Mouse (Mus musculus): ENCODE data around the gene Wdr75.

The Wdr75 gene

DNA sequence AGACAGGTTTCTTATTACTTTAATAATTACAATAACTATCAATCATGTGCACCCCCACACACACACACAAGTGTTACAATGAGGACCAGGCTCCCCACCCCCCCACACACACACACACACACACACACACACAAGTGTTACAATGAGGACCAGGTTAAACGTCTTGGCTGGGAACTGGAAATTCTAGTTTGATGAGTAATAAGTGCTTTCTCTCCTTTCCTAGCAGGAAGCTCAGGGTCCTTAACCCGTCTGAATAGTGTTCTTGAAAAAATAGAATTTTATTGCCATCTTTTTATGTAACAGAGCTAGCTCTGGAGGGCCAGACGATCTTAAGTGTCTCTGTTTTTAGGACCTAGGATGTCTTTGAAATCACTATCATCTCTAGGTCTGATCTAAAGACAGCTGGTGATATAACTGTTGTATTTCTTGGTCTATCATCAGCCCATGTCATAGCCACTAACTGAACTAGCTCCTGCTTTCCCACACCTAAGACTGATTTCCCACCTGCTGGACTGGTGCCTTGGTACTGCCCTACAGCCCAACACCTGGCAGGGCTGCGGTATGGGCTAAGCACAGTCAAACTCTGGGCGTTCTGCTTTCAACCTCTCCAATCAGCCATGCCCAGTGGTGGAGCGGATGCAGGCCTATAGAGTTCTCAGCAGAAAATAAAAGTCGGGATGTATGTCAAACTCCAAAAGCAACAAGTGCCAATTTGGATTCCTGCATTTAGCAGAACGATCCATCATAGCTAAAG is 35.7 kb downstream of the Wdr75 start:
- in situ Hi-C loops (cut with MboI, MseI) = loop anchor here (25.0 kb wide), 2 partner anchors 582 to 1107 kb away; no protein-coding TSS in a partner anchor

DNA sequence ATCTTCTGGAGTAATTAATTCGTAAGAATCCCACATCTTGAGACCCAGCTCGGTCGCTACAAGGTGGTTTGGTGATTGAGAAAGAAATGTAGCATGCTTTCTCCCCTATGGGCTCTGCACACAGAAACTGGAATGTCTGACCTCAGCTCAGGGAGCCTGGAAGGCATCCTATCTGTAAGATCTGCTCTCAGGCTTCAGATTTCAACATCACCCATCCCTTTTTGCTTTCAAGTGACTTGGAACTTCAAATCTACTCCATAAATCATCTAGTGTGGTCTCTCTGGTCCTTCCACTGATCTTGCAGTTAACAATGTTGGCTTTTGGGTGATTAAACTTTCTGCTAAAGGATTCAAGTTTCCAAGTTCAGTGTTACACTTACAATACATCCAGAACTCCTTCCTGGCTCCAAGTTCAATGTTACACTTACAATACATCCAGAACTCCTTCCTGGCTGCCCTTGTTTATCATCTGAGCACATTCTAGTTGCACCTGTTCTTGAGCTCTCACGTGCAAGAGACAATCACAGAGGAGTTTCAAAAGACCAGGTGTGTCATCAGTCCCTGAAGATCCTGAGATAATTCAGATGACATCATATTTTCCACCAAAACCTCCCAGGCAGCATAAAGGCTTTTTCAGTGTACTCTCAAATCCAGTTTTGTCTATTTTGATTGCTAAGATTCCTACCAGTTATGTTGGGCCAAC is 40.5 kb downstream of the Wdr75 start:
- in situ Hi-C loops (cut with MboI, MseI) = loop anchor here (25.0 kb wide), 2 partner anchors 577 to 1102 kb away; no protein-coding TSS in a partner anchor

DNA sequence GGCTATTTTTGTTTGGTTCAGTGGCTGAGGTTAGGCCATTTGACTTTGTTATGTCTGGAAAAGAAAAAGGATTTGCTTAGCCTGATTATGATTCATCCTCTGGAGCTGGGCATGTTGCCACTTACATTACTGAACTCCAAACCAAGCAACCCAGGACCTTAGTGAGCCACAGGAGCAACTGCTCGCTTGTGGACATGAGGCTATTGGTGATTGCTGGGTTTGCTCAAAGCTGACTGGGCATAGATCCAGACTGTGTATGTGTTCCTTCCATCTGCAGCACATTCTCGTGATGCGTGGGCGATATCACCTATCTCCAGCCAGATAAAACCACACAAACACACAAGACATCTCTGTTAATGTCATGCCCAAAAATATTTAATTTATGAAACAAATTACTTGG is 42.8 kb downstream of the Wdr75 start:
- in situ Hi-C loops (cut with MboI, MseI) = loop anchor here (25.0 kb wide), 2 partner anchors 575 to 1100 kb away; no protein-coding TSS in a partner anchor

DNA sequence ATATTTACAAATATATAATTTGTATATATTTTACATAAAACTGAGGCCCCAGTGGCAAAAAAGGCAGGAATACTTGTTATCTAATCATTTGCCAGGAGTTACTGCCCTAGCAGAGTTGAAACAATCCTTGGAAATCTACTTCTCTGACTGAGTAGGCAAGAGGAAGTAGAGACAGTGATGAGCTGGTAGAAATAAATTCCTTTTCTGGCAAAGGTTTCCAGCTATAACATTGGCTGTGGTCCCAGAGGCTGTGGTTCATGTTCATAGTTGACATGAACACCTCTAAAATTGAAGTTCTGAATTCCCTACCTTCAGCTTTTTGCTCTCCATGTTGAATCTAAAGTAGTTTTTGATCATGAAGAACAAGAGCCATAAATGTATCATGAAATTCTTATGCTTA is 43.3 kb downstream of the Wdr75 start:
- in situ Hi-C loops (cut with MboI, MseI) = loop anchor here (25.0 kb wide), 2 partner anchors 574 to 1099 kb away; no protein-coding TSS in a partner anchor

DNA sequence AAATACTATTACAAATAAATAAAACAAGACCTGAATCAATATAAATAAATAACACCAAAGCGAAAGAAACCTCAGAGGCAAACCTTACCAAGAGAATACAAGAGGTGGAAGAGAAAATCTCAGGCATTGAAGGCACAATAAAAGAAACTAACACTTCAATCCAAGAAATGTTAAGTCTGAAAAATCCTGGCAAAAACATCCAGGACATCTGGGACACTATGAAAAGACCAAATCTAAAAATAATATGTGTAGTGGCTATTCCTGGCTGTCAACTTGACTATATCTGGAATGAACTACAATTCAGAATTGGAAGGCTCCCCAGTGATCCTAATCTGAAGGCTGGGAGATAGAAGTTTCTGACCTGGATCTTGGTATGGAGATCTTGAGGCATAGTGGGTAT is 50.5 kb downstream of the Wdr75 start:
- in situ Hi-C loops (cut with MboI, MseI) = loop anchor here (25.0 kb wide), 2 partner anchors 567 to 1092 kb away; no protein-coding TSS in a partner anchor

DNA sequence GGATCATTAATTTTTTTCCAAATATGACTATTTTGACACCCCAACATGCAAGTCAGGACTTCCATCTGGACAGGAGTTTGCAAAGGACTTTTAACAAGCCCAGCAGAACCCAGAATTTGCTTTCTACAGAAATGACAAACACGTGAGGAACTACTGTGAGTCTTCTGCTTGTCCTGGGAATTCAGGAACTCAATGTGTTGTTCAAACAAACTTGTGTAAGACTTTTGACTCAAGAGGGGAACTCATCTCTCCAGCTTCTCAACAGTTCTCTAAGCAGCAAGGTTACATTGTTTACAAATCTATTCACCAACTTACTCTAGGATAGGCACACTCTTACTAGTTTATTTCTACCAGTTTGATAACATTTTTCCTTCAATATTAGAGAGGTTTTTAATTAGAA is 63.1 kb downstream of the Wdr75 start:
- in situ Hi-C loops (cut with MboI, MseI) = no loop called here

DNA sequence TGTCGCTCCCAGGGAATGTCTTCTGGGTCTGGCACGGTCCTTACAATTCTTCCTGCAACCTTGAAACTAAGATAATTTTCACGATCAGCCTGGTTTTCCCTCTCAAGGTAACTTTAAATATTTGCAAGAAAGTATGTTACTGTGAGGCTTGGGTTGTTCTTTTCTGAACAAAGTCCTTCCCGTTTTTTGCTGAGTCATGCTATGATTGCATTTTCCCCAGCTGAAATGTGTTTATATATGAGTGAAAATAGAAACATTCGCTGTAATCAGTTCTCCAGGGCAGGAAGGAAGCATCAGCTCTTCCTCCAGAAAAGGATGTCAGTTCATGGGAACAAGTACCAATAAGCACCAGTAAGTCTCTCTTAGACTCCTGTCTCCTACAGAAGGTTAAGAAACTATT is 65.4 kb downstream of the Wdr75 start:
- in situ Hi-C loops (cut with MboI, MseI) = no loop called here

DNA sequence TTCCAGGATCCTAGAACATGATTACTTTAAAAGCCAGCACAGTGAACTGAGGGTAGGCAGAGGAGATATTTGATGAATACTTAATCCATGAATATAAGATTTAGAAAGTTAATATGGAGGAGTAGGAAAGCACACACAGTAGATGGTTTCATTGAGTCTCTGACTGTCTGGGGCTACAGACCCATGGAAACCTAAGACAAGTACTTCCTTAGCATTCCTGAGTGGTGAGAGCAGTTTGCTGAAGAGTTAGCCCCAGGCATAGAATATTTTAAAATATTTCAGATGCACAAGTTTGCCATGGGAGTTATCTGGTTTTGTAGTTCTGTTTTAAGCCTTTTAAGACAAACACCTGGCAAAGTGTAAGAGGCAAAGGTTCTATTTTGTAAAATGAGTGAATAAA is 66.2 kb downstream of the Wdr75 start:
- in situ Hi-C loops (cut with MboI, MseI) = no loop called here

DNA sequence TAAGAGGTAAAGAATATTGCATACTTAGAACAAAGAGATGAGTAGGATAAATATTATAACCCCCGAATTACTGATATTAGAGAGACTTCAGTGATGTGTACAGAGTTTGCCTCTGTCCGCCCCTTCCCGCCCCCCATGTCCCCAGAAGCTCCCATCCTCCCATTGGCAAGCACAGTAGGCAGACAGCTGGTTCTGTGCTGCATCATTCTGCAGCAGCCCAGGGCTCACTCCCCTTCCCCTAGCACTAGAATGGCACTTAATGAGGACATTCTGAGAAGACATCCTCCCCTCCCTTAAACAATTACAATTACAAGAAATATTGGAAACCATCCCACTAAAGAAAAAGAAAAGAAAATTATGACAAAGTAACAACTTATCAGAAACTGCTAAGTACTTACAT is 68.7 kb downstream of the Wdr75 start:
- in situ Hi-C loops (cut with MboI, MseI) = no loop called here

DNA sequence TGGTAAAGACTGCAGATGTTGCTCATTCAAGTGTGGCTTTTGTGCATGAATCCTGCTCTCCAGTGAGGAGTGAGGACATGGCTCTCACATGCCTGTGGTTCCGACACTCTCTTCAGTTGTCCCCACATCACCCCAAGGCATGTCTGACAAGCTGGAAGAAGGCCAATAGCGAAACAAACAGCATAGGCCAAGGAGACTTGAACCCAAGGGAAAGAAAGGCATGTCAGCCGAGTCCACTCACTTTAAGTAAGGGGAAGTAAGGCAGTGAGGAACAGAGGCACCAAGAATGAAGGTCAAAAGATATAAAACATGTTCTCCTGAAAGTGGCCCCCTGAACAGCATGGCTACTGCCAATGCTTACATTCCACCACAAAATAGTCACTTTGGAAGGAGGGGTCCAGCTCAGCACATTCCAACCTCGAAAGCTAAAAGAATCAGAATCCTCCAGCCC is 69.6 kb downstream of the Wdr75 start:
- in situ Hi-C loops (cut with MboI, MseI) = no loop called here

DNA sequence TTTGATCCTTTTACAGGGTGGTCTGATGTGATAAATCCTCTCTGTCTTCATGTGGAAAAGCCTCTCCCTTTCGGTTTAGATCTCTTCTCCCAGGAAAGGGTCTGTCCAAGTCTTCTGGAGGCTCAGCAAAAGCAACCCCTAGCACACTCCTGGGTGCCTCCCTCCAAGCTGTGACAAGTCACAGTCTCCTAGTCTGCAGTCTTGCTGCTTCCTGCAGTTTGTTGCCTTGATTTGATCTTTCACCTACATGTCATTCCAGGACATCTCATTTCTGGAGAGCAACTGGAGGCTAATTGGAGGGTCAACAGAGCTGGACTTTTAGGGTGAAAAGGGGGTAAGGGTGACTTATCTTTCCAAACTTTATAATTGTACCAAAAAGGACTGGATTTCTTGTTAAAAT is 70.3 kb downstream of the Wdr75 start:
- in situ Hi-C loops (cut with MboI, MseI) = no loop called here

DNA sequence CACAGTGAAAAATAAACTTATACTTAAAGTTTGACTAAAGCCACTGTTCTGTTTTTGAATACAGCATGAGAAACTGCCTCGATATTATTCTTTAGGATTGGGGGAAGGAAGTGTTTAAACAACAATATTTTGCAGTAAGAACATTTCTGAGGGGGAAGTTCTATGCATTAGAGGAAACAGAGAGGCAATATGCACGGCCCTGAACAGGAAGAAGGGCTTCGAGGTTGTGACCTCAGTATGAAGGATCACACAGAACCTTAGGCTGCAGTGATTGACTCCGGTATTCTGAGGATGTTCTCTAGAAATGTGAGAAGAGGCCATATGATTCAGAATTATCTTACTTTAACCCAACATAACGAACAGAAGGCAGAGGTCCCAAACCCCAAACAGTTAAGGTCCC is 70.8 kb downstream of the Wdr75 start:
- in situ Hi-C loops (cut with MboI, MseI) = no loop called here

DNA sequence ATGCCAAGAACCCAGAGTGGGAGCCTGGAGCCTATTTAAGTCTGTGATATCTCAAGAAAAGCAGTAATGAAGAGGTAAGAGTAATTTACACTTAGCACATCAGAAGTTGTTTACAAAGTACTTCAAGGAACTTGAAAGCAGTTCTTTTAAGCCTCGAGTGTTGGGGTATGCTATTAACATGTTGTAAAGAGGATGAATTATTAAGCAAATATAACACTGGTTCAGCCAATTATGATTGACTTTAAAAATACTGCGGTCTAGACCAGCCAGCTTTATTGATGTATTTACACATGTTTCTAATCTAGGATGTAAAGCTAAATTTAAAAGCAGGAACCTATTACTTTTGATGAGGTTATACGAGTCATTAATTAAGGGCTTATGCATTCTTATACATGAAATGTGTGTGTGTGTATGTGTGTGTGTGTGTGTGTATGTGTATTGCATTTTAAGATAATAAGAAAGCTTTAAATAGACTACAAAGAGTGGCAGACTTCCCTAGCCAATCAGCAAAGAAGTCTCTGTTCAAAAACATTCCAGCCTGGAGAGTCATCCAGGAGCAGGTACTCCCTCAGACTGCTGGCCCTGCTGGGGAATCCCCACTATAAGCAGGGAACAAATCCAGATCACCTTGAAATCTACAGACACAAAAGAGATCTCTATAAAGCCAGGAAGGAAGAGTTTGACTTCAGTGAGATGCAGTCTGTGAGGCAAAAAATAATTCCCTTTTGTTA is 71.5 kb downstream of the Wdr75 start:
- in situ Hi-C loops (cut with MboI, MseI) = no loop called here

DNA sequence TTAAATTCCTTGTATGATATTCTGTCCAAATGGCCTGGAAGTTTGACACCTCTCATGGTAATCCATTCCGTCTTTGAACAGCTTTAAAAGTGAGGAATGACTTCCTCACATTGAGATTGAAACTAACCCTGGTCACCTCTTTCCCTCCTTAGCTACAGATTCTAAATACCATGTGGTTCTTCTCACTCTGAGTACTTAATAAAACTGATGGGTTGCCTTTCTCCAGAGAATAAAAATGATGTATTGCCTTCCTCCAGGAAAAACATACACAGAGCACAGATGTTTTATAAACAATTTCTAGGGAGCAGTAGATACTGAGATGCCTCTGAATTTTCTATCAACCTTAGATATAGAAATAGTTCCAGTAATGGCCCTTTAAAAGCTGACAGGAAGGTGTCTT is 73.1 kb downstream of the Wdr75 start:
- in situ Hi-C loops (cut with MboI, MseI) = no loop called here

DNA sequence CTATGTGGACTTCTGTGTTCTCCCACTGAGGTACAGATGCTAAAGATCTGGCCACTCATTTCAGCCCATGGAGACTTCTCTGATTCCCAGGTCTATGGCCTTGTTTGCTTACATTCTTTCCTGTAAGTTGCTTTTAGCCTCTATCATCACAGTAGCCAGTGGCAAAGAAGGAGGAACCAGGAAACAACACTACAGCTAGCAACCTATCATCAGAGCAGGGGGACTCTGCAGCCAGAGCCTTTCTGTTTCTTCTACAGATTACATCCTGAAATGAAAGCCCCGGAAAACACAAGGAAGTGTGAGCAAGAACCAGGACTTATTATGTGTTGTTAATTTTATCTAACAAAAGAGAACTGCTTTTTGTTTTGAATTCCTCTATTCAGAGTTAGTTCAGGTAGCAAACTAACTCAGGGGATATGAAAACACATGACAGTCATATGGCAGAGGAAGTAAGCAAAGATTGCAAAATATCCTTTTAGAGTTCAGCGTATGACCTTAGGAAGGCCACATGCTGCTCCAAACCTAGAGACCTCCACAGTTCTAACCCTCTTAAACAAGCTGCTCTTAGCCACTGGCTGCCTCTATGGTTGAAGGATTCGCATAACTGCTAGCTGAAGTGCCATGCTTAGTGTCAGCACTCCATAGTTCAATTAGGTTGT is 73.6 kb downstream of the Wdr75 start:
- in situ Hi-C loops (cut with MboI, MseI) = no loop called here
